Mouse (Mus musculus) adrenal gland, postnatal 10 days (tissue): ENCODE data around the gene Krt7. TPM values are rescaled to one million over a fixed set of nuclear protein-coding genes. Genes with fewer than 3 reads are reported as not detected.

ENCODE experiments used
- DNase-seq: peaks from one replicate; pipeline ENCODE4 v3.0.0; 2021; ENCODE audit warnings: mixed read lengths
- long read RNA-seq, 2 experiments: library from polyadenylated mRNA; stranded (forward); transcript quantifications; one replicate each; pipeline ENCODE4 v2.0.0; 2021
- total RNA-seq, 2 experiments: library from RNA; stranded (reverse); gene quantifications; 2 replicates each; pipeline ENCODE4 v1.2.3; 2021

Gene Krt7
- total RNA-seq: 1 to 10 TPM; 3.5 to 4.2 TPM
- long read RNA-seq, experiment 1, full-length matches to known transcripts: 7 of 8 reads
- long read RNA-seq, experiment 1, partial matches to known transcripts: 1 of 8 reads
- long read RNA-seq, experiment 1, other reads (novel, unspliced or antisense): 0 of 8 reads
- long read RNA-seq, experiment 2, full-length matches to known transcripts: 5 of 9 reads
- long read RNA-seq, experiment 2, partial matches to known transcripts: 1 of 9 reads
- long read RNA-seq, experiment 2, other reads (novel, unspliced or antisense): 3 of 9 reads

- DNase-seq: no peak
These were observed at the start of gene Krt7 for GRCm38 (mm10) chr15:101410775-101411174. Krt7 (plus strand) TSS chr15:101411043.

- no peak for DNase-seq
These were observed 48.3 kb upstream of the Krt7 start for GRCm38 (mm10) chr15:101362393-101363010.

- DNase-seq: no peak
These were observed 46.9 kb upstream of the Krt7 start for GRCm38 (mm10) chr15:101363933-101364332.

DNA sequence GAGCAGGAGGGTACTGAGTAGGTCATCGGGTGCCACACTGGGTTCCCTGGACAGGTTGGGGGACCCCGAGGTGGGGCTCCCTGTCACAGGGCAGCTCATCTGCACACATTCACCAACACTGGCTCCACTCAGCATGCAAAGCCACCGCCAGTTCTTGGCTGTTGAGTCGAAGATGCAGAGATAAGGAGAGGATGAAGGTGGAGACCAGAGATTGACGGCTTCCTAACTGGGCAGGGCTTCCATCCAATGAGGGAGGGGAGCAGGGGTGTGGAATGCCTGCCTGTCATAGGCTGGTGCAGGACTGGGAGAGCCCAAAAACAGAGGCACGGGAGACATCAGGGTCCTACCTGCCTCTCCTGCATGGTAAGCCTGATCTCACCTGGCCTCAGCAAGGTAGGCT, 46.4 kb upstream of the Krt7 start:
- DNase-seq: no peak

- no peak for DNase-seq
These were observed 45.8 kb upstream of the Krt7 start for GRCm38 (mm10) chr15:101364891-101365671.

DNA sequence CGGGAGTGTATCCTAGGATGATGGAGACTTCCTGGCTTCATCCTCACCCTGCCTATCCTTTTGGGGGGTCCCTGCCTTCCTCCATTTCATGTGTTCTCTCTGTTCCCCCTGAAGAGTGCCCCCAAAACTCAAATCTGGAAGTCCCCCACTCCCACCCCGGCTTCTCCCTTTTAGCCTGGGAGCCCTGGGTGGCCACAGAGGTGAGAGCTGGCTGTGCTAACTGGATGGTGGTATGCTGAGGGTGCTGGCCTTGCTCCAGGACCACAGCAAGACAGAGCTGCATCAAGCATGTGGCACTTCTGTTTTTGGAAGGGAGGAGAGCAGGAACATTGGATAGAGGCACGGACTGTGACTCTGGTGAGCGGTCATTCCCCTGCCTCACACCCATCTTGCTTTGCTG, 45.1 kb upstream of the Krt7 start:
- no peak for DNase-seq

DNA sequence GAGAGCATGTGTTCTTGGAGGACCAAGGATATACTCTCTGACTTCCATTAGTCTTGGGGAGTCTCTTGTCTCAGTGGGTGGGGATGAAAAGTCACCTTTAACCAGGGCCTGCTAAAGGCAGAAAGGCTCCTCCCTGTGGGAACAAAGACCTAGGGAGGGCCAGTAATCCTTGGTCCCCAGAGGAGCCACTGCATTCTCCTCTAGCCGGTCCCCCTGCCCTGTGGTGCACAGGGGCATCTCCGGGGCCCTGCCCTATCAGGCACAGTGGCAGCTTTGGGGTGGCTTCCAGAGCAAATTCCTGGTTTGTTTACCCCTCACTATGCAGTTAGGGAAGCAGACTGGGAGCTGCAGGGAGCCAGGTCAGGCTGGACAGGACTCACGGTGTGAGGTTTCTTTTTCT, 44.4 kb upstream of the Krt7 start:
- no peak for DNase-seq

GRCm38 (mm10) chr15:101366926-101367325, 43.9 kb upstream of the Krt7 start:
- DNase-seq: no peak

GRCm38 (mm10) chr15:101367497-101367896, 43.3 kb upstream of the Krt7 start:
- no peak for DNase-seq

DNA sequence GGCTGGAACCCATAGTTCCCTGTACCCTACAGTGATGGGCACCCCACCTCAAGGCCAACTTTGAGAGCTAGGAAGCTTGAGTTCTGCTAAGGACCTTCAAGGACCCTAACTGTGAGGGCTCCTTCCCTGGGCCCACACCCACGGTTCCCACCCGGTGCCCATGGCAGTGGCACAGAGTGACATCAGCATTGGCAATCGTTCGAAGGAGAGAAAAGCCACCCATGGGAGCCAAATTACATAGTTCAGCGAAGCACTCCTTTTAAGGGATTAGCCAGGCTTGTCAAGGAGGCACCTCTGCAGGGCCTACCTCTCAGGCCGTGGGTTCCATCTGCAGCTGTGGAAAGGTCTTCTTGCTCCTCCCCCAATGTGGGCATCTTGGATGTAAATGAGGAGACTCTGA, 42.8 kb upstream of the Krt7 start:
- no peak for DNase-seq

GRCm38 (mm10) chr15:101368502-101369381, 42.1 kb upstream of the Krt7 start:
- no peak for DNase-seq

- peak; percentile 73 for DNase-seq
These were observed 41.3 kb upstream of the Krt7 start for GRCm38 (mm10) chr15:101369382-101370100.

DNA sequence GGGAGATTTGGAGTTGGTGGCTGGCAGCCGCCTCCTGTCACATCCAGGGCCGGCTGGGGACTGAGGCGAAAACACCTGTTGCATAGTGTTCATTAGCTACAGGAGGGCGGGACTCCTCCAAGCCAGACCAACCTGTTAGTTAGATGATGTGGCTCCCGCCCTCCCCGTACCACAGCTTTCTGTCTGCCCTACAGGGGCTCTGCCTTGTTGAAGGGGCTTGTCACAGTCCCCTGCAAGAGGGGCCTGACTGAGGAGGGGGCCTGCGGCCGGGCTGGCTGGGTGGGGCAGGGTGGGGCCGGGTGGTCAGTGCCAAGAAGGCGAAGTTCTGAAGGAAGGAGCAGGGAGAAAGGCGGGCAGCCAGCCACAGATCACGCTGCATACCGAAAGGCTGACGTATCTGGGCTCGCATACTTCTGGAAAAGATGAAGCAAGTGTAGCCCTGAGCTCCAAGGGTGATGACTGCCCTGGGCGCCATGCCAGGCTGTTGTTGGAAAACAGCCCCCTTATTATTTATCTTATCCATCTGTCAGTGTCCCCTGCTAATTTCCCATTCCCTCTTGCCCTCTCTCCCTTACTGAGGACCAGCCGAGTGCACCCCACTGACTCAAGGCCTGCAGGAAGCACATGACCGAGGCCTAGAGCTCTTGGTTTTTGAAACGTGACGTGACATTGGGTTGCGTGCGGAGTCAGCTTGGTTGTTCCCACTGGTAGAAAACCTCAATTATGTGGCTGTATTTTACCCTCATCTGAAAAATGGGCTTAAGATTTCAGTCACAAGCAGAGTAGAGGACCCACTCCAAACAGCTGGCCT, 40.5 kb upstream of the Krt7 start, which contains the start of gene Krt80:
Gene Krt80, minus strand, starts transcription at position 62 of the 811 bp plus-strand sequence.
- peak; percentile 92 for DNase-seq

- DNase-seq: no peak
These were observed 39.5 kb upstream of the Krt7 start for GRCm38 (mm10) chr15:101371141-101371985.

DNA sequence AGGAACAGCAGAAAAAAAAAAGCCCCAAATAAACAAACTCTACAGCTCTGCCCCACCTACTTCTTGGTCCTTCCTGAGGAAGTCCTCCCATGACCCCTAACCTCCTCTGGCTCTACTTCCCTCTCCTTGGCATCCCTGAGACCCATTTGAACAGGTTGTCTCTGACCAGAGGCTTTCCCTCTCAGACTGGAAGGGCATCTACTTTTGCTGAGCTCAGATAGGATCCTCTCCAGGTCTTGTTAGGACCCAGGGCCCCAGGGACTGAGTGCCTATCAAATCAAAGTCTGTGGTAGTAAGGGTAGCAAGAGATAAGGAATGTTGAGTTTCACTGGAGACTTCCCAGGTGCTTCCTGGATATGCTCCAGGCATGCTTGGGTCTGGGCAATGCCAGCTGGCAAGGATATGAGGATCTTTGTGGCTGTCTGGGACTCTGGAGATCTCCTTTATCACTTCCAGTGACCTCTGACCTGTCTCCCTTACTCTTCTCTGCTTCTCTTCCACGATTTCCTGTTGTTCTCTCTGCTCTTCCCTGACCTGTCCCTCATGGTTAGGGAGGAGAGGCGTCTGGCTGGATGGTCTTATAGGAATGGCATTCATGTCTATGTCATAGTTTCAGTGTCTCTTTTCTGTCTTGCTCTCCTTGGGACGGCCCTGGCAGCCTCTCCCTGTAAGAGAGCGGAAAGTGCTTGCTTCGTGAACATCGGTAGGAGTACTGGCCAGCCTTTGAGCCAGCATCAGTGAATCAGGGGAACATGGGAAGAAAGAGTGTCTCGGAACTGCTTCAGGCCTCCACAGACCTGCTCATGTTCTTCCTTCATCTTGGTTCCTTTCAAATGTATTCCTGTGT, 38.5 kb upstream of the Krt7 start:
- no peak for DNase-seq

GRCm38 (mm10) chr15:101373286-101373898, 37.5 kb upstream of the Krt7 start:
- DNase-seq: no peak

GRCm38 (mm10) chr15:101374879-101375278, 36.0 kb upstream of the Krt7 start:
- peak; percentile 69 for DNase-seq
